Mouse (Mus musculus) limb, embryonic 12.5 days (tissue): Measurements from ENCODE around the gene Hmgxb4. TPM values are rescaled to one million over a fixed set of nuclear protein-coding genes. Genes with fewer than 3 reads are reported as not detected.

Source experiments
- ATAC-seq: fragments of 200-750 bp; cut with Nextera tagmentation; 2 replicates; pipeline ENCODE4 v1.8.0; 2017; ENCODE audit warnings: low read depth, moderate TSS enrichment; ENCODE audit not compliant: insufficient number of reproducible peaks, insufficient read depth, low FRiP score, low TSS enrichment
- H3K27ac ChIP-seq: fragments of 300-500 bp; sonication (generic); 2 replicates; pipeline ENCODE4 v1.5.1; 2016; ENCODE audit warnings: mild to moderate bottlenecking, moderate library complexity
- H3K27me3 ChIP-seq: fragments of 300-500 bp; sonication (generic); 2 replicates; pipeline ENCODE4 v1.6.1; 2016; ENCODE audit warnings: mild to moderate bottlenecking, moderate library complexity
- H3K36me3 ChIP-seq: fragments of 300-500 bp; sonication (generic); 2 replicates; pipeline ENCODE4 v1.6.1; 2016; ENCODE audit warnings: mild to moderate bottlenecking, moderate library complexity
- H3K4me1 ChIP-seq: fragments of 300-500 bp; sonication (generic); replicated peaks from 2 replicates; pipeline ENCODE4 v1.6.1; 2016
- H3K4me2 ChIP-seq: fragments of 300-500 bp; sonication (generic); 2 replicates; pipeline ENCODE4 v1.6.1; 2016; ENCODE audit warnings: mild to moderate bottlenecking, moderate library complexity
- H3K4me3 ChIP-seq: fragments of 300-500 bp; sonication (generic); replicated peaks from 2 replicates; pipeline ENCODE4 v1.5.1; 2016; ENCODE audit warnings: mild to moderate bottlenecking
- H3K9ac ChIP-seq: fragments of 300-500 bp; sonication (generic); replicated peaks from 2 replicates; pipeline ENCODE4 v1.6.1; 2016; ENCODE audit warnings: mild to moderate bottlenecking, moderate library complexity
- H3K9me3 ChIP-seq: fragments of 300-500 bp; sonication (generic); 2 replicates; pipeline ENCODE4 v1.6.1; 2016; ENCODE audit warnings: mild to moderate bottlenecking, moderate library complexity
- WGBS: fragments of 180-500 bp; shearing (Covaris S2); methylation state at CpG from one replicate; pipeline ENCODE4 v1.1.7; 2016; 5-methylcytosine and 5-hydroxymethylcytosine counted together
- polyA plus RNA-seq: library from polyadenylated mRNA; unstranded; fragments of >200 nt; fragmentation: Nextera tagmentation; extraction: Ambion mirVana; gene quantifications from 2 replicates; pipeline ENCODE4 v1.2.1, GENCODE M21; 2016

Hmgxb4 gene
- polyA plus RNA-seq, 1 experiment from 2014 or later: 49.3 TPM

GRCm38 (mm10) chr8:74981809-74982208, 11.3 kb upstream of the Hmgxb4 start:
- Histone ChIP-seq H3K27ac (no peak overlapping the region), H3K27me3 (no peaks in the 10 kb centered on the region), H3K4me2 (no peak overlapping the region), H3K4me1 (no peaks in the 10 kb centered on the region), H3K4me3 (no peak overlapping the region), H3K9ac (no peak overlapping the region), H3K36me3 (no peaks in the 10 kb centered on the region), H3K9me3 (no peaks in the 10 kb centered on the region)
- WGBS: 91% methylated on average over 6 of the region's 6 CpGs
- no peak for ATAC-seq

DNA sequence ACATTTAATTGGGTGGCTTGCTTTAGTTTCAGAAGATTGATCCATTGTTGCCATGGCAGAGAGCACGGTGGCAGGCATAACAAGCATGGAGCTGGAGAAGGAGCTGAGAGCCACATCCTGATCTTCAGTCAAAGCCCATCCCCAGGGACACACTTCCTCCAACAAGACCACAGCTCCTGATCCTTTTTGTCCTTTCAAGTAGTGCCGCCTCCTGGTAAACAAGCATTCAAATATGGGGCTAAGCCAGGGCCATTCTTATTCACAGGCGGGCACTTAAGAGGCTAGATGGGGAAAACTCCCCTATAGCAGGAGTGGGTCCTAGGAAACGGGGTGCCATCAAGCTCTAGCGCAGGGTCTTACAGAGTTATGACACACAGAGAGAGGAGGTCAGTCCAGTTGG, 5.7 kb upstream of the Hmgxb4 start:
- no peak overlapping the region for H3K4me3 ChIP-seq
- H3K36me3 ChIP-seq: no peaks in the 10 kb centered on the region
- no peak for ATAC-seq
- no peaks in the 10 kb centered on the region for H3K9me3 ChIP-seq
- no peaks in the 10 kb centered on the region for H3K4me1 ChIP-seq
- no peak overlapping the region for H3K27ac ChIP-seq
- no peak overlapping the region for H3K9ac ChIP-seq
- H3K4me2 ChIP-seq: no peak overlapping the region
- WGBS: 87% methylated on average over 5 of the region's 5 CpGs
- peaks cover 3% of the 10 kb centered on the region; the same call in 1 of the 2 replicates for H3K27me3 ChIP-seq

DNA sequence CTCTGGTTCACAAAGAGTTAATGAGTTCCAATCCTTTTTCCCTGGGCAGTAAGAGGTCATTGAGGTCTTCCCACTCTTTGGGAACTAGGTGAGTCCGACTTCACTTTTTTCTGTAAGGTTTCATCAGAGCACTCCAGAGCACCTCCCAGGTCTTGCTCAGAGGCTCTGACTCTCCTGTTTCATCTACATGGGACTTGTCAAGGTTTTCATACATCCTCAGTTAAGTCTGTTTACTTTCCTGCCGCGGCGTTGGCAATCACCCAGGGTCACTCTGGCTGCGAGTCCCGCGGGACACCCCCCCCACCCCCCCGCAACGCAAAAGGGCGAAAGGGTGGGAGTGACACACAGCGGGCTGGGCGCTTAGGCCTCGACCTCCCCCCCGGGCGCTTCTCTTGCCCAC, 3.1 kb upstream of the Hmgxb4 start:
- ATAC-seq: no peak
- no peak overlapping the region for H3K9ac ChIP-seq
- H3K4me1 ChIP-seq: peaks cover 5% of the 10 kb centered on the region; the same call in 1 of the 2 replicates
- no peak overlapping the region for H3K4me3 ChIP-seq
- no peaks in the 10 kb centered on the region for H3K36me3 ChIP-seq
- H3K9me3 ChIP-seq: no peaks in the 10 kb centered on the region
- WGBS: 24% methylated on average over 15 of the region's 15 CpGs
- no peak overlapping the region for H3K4me2 ChIP-seq
- H3K27me3 ChIP-seq: peaks cover 3% of the 10 kb centered on the region; the same call in 1 of the 2 replicates
- H3K27ac ChIP-seq: no peak overlapping the region

GRCm38 (mm10) chr8:74993475-74994451, 607 bp downstream of the Hmgxb4 start:
- Histone ChIP-seq H3K4me1 (peaks cover 5% of the 10 kb centered on the region; the same call in 1 of the 2 replicates), H3K36me3 (peaks cover 8% of the 10 kb centered on the region), H3K27ac (peak overlapping the region; percentile 98), H3K27me3 (peaks cover 3% of the 10 kb centered on the region; the same call in 1 of the 2 replicates), H3K4me2 (peak overlapping the region; percentile 70), H3K4me3 (peak overlapping the region; percentile 88), H3K9ac (peak overlapping the region; percentile 98), H3K9me3 (no peaks in the 10 kb centered on the region)
- ATAC-seq: peak; percentile 90
- under 1% methylated on average over 99 of the region's 111 CpGs for WGBS

- H3K9ac ChIP-seq: peak overlapping the region; percentile 98
- peaks cover 16% of the 10 kb centered on the region for H3K36me3 ChIP-seq
- peak overlapping the region; percentile 70 for H3K4me2 ChIP-seq
- no peak for ATAC-seq
- H3K9me3 ChIP-seq: no peaks in the 10 kb centered on the region
- WGBS: 7% methylated on average over 7 of the region's 7 CpGs
- H3K4me3 ChIP-seq: peak overlapping the region; percentile 88
- H3K27me3 ChIP-seq: peaks cover 3% of the 10 kb centered on the region; the same call in 1 of the 2 replicates
- H3K27ac ChIP-seq: peak overlapping the region; percentile 98; the same call in 1 of the 2 replicates
- H3K4me1 ChIP-seq: peaks cover 5% of the 10 kb centered on the region; the same call in 1 of the 2 replicates
Measured at GRCm38 (mm10) chr8:74994540-74994939, 1.4 kb downstream of the Hmgxb4 start.

DNA sequence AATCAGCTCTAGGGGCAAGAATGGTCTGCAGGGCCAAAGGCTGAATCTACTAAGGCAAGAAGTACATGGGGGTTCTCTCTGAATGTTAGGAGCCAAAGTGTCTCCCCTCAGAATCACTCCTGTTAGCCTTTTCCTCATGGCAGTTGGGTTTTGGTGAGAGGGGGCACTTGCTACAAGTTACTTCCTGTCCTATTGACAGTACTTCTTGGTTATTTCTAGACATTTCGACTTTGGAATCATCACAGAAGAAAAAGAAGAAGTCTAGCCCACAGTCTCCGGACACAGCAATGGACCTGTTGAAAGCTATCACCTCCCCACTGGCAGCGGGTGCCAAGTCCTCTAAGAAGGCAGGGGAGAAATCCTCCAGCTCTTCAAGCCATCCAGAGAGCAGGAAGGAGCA, 7.3 kb downstream of the Hmgxb4 start:
- no peak for ATAC-seq
- H3K9ac ChIP-seq: no peak overlapping the region
- H3K36me3 ChIP-seq: peaks cover 64% of the 10 kb centered on the region
- WGBS: 93% methylated on average over 3 of the region's 3 CpGs
- no peaks in the 10 kb centered on the region for H3K27me3 ChIP-seq
- H3K9me3 ChIP-seq: no peaks in the 10 kb centered on the region
- no peaks in the 10 kb centered on the region for H3K4me1 ChIP-seq
- H3K27ac ChIP-seq: no peak overlapping the region
- no peak overlapping the region for H3K4me2 ChIP-seq
- H3K4me3 ChIP-seq: no peak overlapping the region

- Histone ChIP-seq H3K36me3 (peaks cover 64% of the 10 kb centered on the region), H3K9me3 (no peaks in the 10 kb centered on the region), H3K27ac (no peak overlapping the region), H3K27me3 (no peaks in the 10 kb centered on the region), H3K9ac (no peak overlapping the region), H3K4me2 (no peak overlapping the region), H3K4me1 (no peaks in the 10 kb centered on the region), H3K4me3 (no peak overlapping the region)
- ATAC-seq: no peak
- 92% methylated on average over 2 of the region's 2 CpGs for WGBS
Measured at GRCm38 (mm10) chr8:75008826-75009225, 15.7 kb downstream of the Hmgxb4 start.

GRCm38 (mm10) chr8:75013557-75013956, 20.4 kb downstream of the Hmgxb4 start:
- no peak overlapping the region for H3K4me2 ChIP-seq
- peaks cover 38% of the 10 kb centered on the region for H3K36me3 ChIP-seq
- no peaks in the 10 kb centered on the region for H3K9me3 ChIP-seq
- H3K4me3 ChIP-seq: no peak overlapping the region
- 40% methylated on average over 2 of the region's 2 CpGs for WGBS
- no peak overlapping the region for H3K27ac ChIP-seq
- no peak overlapping the region for H3K9ac ChIP-seq
- ATAC-seq: no peak
- H3K4me1 ChIP-seq: 0 out of 2 replicates have a peak, but pooled peaks cover 5% of the 10 kb centered on the region
- H3K27me3 ChIP-seq: no peaks in the 10 kb centered on the region

DNA sequence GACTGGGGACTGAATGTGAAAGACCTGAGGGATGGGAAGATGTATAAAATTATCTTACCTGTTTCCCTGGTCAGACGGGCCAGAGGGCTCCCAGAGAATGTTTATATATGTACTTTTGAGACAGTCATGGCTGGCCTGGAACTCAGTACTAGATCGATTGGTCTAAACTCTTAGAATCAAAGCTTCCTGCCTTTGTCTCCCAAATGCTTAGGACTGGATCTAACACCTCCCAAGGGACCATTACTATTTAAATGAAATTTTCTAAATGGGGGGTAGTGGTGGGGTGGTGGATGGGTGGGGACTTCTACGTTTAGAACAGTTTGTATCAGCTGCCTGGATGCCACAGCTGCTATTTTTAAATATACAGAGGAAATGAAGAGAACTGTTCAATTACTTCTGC, 20.8 kb downstream of the Hmgxb4 start:
- Histone ChIP-seq H3K36me3 (peaks cover 33% of the 10 kb centered on the region), H3K4me2 (no peak overlapping the region), H3K4me3 (no peak overlapping the region), H3K27me3 (no peaks in the 10 kb centered on the region), H3K27ac (no peak overlapping the region), H3K4me1 (0 out of 2 replicates have a peak, but pooled peaks cover 7% of the 10 kb centered on the region), H3K9ac (no peak overlapping the region), H3K9me3 (no peaks in the 10 kb centered on the region)
- no peak for ATAC-seq
- WGBS: 83% methylated on average over 3 of the region's 3 CpGs

- Histone ChIP-seq H3K4me3 (no peak overlapping the region), H3K4me1 (0 out of 2 replicates have a peak, but pooled peaks cover 7% of the 10 kb centered on the region), H3K9ac (no peak overlapping the region), H3K27ac (no peak overlapping the region), H3K4me2 (no peak overlapping the region), H3K36me3 (peaks cover 29% of the 10 kb centered on the region; the same call in 1 of the 2 replicates), H3K27me3 (no peaks in the 10 kb centered on the region), H3K9me3 (no peaks in the 10 kb centered on the region)
- 59% methylated on average over 2 of the region's 2 CpGs for WGBS
- ATAC-seq: no peak
Measured at GRCm38 (mm10) chr8:75015981-75016380, 22.8 kb downstream of the Hmgxb4 start.

- 91% methylated on average over 1 of the region's 1 CpGs for WGBS
- Histone ChIP-seq H3K9me3 (no peaks in the 10 kb centered on the region), H3K36me3 (peaks cover 33% of the 10 kb centered on the region), H3K27ac (no peak overlapping the region), H3K4me3 (no peak overlapping the region), H3K4me1 (0 out of 2 replicates have a peak, but pooled peaks cover 7% of the 10 kb centered on the region), H3K9ac (no peak overlapping the region), H3K27me3 (no peaks in the 10 kb centered on the region), H3K4me2 (no peak overlapping the region)
- ATAC-seq: no peak
Measured at GRCm38 (mm10) chr8:75016422-75016821, 23.3 kb downstream of the Hmgxb4 start.
